Mouse (Mus musculus): ENCODE results near the gene Ldah. TPM values are rescaled to one million over a fixed set of nuclear protein-coding genes. Genes with fewer than 3 reads are reported as not detected.

The Ldah gene
- polyA plus RNA-seq, 1 experiment = 11.4 TPM

DNA sequence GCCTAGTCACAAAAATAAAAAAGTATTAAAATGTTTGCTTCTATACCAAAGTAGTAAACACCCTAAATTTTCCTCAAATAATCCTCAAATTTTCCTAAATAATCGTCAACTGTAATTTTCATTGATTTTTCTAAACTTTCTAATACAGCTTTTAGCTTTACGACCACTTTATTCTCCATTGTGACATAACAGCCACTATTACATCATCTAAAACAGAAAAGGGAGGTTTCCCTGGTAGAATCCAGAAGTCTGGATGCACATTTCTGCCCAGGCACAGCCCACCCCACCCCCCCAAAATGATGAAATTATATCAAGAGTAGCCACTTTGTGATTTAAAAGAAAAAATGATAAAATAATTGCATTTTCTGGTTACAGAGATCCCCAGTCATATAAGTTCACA is 88.2 kb downstream of the Ldah start:
- Histone ChIP-seq H3K27ac (ENCODE audit: insufficient read depth, low read depth, low read length) (no peak overlapping the region), H3K27me3 (ENCODE audit: control insufficient read depth, insufficient read depth, low read length) (peaks cover 46% of the 10 kb centered on the region), H3K4me1 (ENCODE audit: control insufficient read depth, insufficient read depth, insufficient read length, low read length) (peaks cover 6% of the 10 kb centered on the region; the same call in 1 of the 2 replicates), H3K36me3 (ENCODE audit: control insufficient read depth, insufficient read depth, low read length) (no peaks in the 10 kb centered on the region), H3K4me3 (ENCODE audit: low read depth, low read length) (no peak overlapping the region)
- TF ChIP-seq POLR2A (IDR thresholded peaks at IDR 0.05; ENCODE audit: low read depth, low read length) (no peak), CTCF (IDR thresholded peaks at IDR 0.05; ENCODE audit: extremely low read depth, insufficient read length, insufficient replicate concordance, low read depth, low read length) (no peak)
- WGBS = 62% methylated on average over 2 of the region's 2 CpGs

- peaks cover 6% of the 10 kb centered on the region; the same call in 1 of the 2 replicates for H3K4me1 ChIP-seq (ENCODE audit: control insufficient read depth, insufficient read depth, insufficient read length, low read length)
- H3K4me3 ChIP-seq (ENCODE audit: low read depth, low read length) = peak overlapping the region; percentile 2; the same call in 1 of the 2 replicates
- H3K36me3 ChIP-seq (ENCODE audit: control insufficient read depth, insufficient read depth, low read length) = no peaks in the 10 kb centered on the region
- TF ChIP-seq CTCF (IDR thresholded peaks at IDR 0.05; ENCODE audit: extremely low read depth, insufficient read length, insufficient replicate concordance, low read depth, low read length) = no peak
- TF ChIP-seq POLR2A (IDR thresholded peaks at IDR 0.05; ENCODE audit: low read depth, low read length) = no peak
- WGBS = 9% methylated on average over 34 of the region's 34 CpGs
- H3K27me3 ChIP-seq (ENCODE audit: control insufficient read depth, insufficient read depth, low read length) = peaks cover 60% of the 10 kb centered on the region
- H3K27ac ChIP-seq (ENCODE audit: insufficient read depth, low read depth, low read length) = no peak overlapping the region
These were observed 89.8 kb downstream of the Ldah start for GRCm38 (mm10) chr12:8297586-8298214.

DNA sequence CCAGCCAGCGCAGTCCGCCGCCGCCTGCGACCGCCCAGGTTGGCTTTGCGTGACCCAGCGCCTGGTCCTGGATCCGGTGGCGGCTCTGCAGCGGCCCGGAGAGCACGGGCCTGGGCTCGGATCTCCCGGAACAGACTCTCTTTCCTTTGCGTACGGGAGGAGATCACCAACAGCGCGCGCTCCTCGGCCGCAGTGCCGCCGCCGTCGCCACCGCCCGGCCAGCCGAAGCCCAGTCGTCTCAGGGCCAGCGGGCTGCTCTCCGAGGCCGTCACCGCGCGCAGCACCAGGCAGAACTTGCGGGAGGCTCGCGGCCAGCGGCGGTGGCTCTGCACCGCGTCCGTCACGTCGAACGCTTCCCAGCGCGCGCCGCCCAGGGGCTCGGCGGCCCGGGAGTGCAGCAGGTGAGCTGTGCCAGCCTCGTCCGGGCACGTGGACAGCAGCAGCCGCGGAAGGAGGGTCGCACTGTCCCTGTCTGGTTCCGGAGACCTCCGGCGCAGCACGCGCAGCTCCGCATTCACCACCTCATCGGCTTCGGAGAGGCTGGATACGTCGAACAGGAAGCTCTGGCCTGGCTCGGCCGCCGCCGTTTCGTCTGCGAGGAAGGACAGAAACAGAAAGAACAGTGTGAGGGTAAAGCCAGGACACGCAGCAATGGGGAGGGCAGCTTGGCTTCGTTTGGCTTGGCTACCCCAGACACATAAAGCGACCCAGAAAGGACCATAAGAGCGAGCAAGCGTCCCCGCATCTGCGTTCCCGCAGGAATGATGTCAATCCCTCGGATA is 90.6 kb downstream of the Ldah start:
- 4% methylated on average over 80 of the region's 85 CpGs for WGBS
- no peak overlapping the region for H3K27ac ChIP-seq (ENCODE audit: insufficient read depth, low read depth, low read length)
- H3K4me3 ChIP-seq (ENCODE audit: low read depth, low read length) = peak overlapping the region; percentile 41
- H3K4me1 ChIP-seq (ENCODE audit: control insufficient read depth, insufficient read depth, insufficient read length, low read length) = peaks cover 6% of the 10 kb centered on the region; the same call in 1 of the 2 replicates
- TF ChIP-seq CTCF (IDR thresholded peaks at IDR 0.05; ENCODE audit: extremely low read depth, insufficient read length, insufficient replicate concordance, low read depth, low read length) = no peak
- TF ChIP-seq POLR2A (IDR thresholded peaks at IDR 0.05; ENCODE audit: low read depth, low read length) = no peak
- H3K27me3 ChIP-seq (ENCODE audit: control insufficient read depth, insufficient read depth, low read length) = peaks cover 69% of the 10 kb centered on the region
- no peaks in the 10 kb centered on the region for H3K36me3 ChIP-seq (ENCODE audit: control insufficient read depth, insufficient read depth, low read length)

DNA sequence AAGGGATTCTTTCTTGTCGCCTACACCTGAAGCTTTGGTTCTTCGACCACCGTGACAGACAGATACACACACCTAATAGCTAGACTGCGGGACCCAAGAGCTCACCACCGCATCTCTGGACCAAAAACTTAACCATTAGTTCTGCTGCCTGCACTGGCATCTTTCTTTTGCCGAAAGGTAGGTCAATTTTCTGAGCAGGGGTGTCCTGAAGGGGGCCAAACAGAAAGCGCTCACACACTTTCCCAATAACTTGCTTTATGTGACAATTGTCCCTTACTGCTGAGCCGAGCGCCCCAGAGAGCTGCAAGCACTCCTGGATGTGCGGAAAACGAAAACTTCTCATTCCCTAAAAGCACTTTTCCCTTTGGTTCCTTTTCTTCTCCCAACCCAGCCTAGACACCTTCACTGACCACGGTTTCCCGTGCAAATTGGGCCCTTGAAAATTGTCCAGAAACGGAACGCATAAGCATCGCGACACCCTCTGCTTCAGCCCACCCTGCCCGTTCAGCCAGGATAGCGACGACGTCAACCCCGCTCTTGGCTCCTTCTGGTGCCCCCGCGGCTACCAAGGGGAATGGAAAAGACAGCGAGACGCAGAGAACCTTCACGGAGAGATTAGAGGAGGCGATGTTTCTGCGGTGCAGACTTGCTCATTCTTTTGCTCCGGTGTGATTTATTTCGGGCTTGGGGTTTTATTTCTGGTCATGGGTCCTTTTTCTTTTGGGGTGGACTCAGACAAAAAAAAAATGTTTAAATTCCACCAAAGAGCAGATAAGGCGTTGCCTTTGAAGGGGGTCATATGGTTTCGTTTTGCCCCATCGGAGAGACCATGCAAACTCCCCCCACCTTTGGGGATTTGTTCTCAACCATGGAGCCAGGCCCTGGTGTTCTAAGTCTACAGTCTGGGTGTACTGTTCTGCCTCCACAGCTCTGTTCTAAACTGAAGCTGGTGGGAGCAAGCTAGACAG is 91.5 kb downstream of the Ldah start:
- no peak for TF ChIP-seq POLR2A (IDR thresholded peaks at IDR 0.05; ENCODE audit: low read depth, low read length)
- no peak for TF ChIP-seq CTCF (IDR thresholded peaks at IDR 0.05; ENCODE audit: extremely low read depth, insufficient read length, insufficient replicate concordance, low read depth, low read length)
- no peaks in the 10 kb centered on the region for H3K36me3 ChIP-seq (ENCODE audit: control insufficient read depth, insufficient read depth, low read length)
- H3K4me3 ChIP-seq (ENCODE audit: low read depth, low read length) = no peak overlapping the region
- H3K27me3 ChIP-seq (ENCODE audit: control insufficient read depth, insufficient read depth, low read length) = peaks cover 69% of the 10 kb centered on the region
- no peak overlapping the region for H3K27ac ChIP-seq (ENCODE audit: insufficient read depth, low read depth, low read length)
- WGBS = 15% methylated on average over 34 of the region's 34 CpGs
- peaks cover 6% of the 10 kb centered on the region; the same call in 1 of the 2 replicates for H3K4me1 ChIP-seq (ENCODE audit: control insufficient read depth, insufficient read depth, insufficient read length, low read length)

DNA sequence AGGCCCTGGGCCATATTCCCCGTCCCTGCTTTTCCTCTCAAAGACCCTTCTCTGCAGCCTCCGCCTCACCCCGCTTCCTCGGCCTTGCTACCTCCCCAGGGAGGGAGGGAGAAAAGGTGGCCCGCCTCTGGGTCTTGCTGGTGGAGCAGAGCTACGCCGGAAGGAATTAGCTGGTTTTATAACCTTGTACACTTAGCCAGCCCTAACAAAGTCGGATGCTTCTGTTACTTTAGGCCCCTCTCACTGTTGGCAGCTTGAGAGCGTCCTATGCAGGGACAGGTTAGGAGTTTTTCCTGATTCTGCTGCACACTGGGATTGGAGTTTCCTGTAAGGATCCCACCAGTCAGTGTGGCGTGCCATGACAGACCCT is 92.2 kb downstream of the Ldah start:
- Histone ChIP-seq H3K4me1 (ENCODE audit: control insufficient read depth, insufficient read depth, insufficient read length, low read length) (peaks cover 6% of the 10 kb centered on the region; the same call in 1 of the 2 replicates), H3K4me3 (ENCODE audit: low read depth, low read length) (no peak overlapping the region), H3K27me3 (ENCODE audit: control insufficient read depth, insufficient read depth, low read length) (peaks cover 69% of the 10 kb centered on the region), H3K36me3 (ENCODE audit: control insufficient read depth, insufficient read depth, low read length) (no peaks in the 10 kb centered on the region), H3K27ac (ENCODE audit: insufficient read depth, low read depth, low read length) (no peak overlapping the region)
- 54% methylated on average over 10 of the region's 10 CpGs for WGBS
- TF ChIP-seq CTCF (IDR thresholded peaks at IDR 0.05; ENCODE audit: extremely low read depth, insufficient read length, insufficient replicate concordance, low read depth, low read length) (no peak), POLR2A (IDR thresholded peaks at IDR 0.05; ENCODE audit: low read depth, low read length) (no peak)

DNA sequence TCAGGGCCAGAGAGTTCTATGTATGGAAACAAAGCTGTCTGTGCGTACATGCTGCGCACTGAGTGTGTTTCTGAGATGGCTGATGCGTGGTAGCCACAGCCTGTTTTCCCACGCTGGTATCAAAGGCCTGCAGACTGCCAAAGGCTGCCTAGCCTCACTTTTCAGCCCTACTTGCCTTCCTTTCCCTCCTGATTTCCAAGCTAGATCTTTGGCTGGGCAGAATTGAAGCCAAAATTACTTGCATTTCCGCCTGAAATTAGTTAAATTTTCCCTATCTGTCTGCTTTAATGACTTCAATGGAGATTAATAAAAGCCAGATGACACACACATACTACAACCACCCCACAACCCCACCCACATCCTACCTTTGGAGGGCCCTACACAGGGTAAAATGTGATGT is 92.6 kb downstream of the Ldah start:
- no peak for TF ChIP-seq POLR2A (IDR thresholded peaks at IDR 0.05; ENCODE audit: low read depth, low read length)
- no peak for TF ChIP-seq CTCF (IDR thresholded peaks at IDR 0.05; ENCODE audit: extremely low read depth, insufficient read length, insufficient replicate concordance, low read depth, low read length)
- no peak overlapping the region for H3K4me3 ChIP-seq (ENCODE audit: low read depth, low read length)
- H3K36me3 ChIP-seq (ENCODE audit: control insufficient read depth, insufficient read depth, low read length) = no peaks in the 10 kb centered on the region
- H3K27ac ChIP-seq (ENCODE audit: insufficient read depth, low read depth, low read length) = no peak overlapping the region
- 73% methylated on average over 5 of the region's 5 CpGs for WGBS
- H3K4me1 ChIP-seq (ENCODE audit: control insufficient read depth, insufficient read depth, insufficient read length, low read length) = peaks cover 6% of the 10 kb centered on the region; the same call in 1 of the 2 replicates
- peaks cover 69% of the 10 kb centered on the region for H3K27me3 ChIP-seq (ENCODE audit: control insufficient read depth, insufficient read depth, low read length)
